Mouse (Mus musculus): Measurements from ENCODE around the gene Cic.

Cic gene

GRCm38 (mm10) chr7:25282731-25283211 lies 15.3 kb downstream of the Cic start:
- peak; percentile 71 for DNase-seq (ENCODE audit: low spot score)

- DNase-seq (ENCODE audit: low spot score), result no peak
Observed at GRCm38 (mm10) chr7:25283637-25284036, 16.1 kb downstream of the Cic start.

GRCm38 (mm10) chr7:25284171-25284570 lies 16.7 kb downstream of the Cic start:
- DNase-seq (ENCODE audit: low spot score), result no peak

- DNase-seq (ENCODE audit: low spot score), result no peak
Observed at GRCm38 (mm10) chr7:25284766-25285165, 17.3 kb downstream of the Cic start.

- DNase-seq (ENCODE audit: low spot score), result no peak
Observed at GRCm38 (mm10) chr7:25285511-25286238, 18.2 kb downstream of the Cic start.

- no peak for DNase-seq (ENCODE audit: low spot score)
Observed at GRCm38 (mm10) chr7:25286989-25287388, 19.5 kb downstream of the Cic start.

GRCm38 (mm10) chr7:25288011-25288410 lies 20.5 kb downstream of the Cic start:
- no peak for DNase-seq (ENCODE audit: low spot score)

GRCm38 (mm10) chr7:25288721-25289120 lies 21.2 kb downstream of the Cic start:
- no peak for DNase-seq (ENCODE audit: low spot score)

- no peak for DNase-seq (ENCODE audit: low spot score)
Observed at GRCm38 (mm10) chr7:25289925-25290324, 22.4 kb downstream of the Cic start.

GRCm38 (mm10) chr7:25290463-25290862 lies 23.0 kb downstream of the Cic start:
- DNase-seq (ENCODE audit: low spot score), result no peak

GRCm38 (mm10) chr7:25290911-25291310 lies 23.4 kb downstream of the Cic start:
- DNase-seq (ENCODE audit: low spot score), result no peak

GRCm38 (mm10) chr7:25292107-25292506 lies 24.6 kb downstream of the Cic start:
- no peak for DNase-seq (ENCODE audit: low spot score)

- no peak for DNase-seq (ENCODE audit: low spot score)
Observed at GRCm38 (mm10) chr7:25293191-25293739, 25.8 kb downstream of the Cic start.

- no peak for DNase-seq (ENCODE audit: low spot score)
Observed at GRCm38 (mm10) chr7:25294495-25294894, 27.0 kb downstream of the Cic start.

GRCm38 (mm10) chr7:25294960-25295722 lies 27.6 kb downstream of the Cic start:
- no peak for DNase-seq (ENCODE audit: low spot score)

GRCm38 (mm10) chr7:25296945-25297453 lies 29.5 kb downstream of the Cic start:
- no peak for DNase-seq (ENCODE audit: low spot score)

GRCm38 (mm10) chr7:25297454-25298325 lies 30.2 kb downstream of the Cic start, which contains the start of gene Pafah1b3:
Gene Pafah1b3 (minus strand): TSS chr7:25297986.
- peak; percentile 95 for DNase-seq (ENCODE audit: low spot score)

- DNase-seq (ENCODE audit: low spot score), result peak; percentile 50
Observed at GRCm38 (mm10) chr7:25301063-25301462, 33.6 kb downstream of the Cic start, which contains the start of gene Prr19. Gene Prr19 (plus strand): TSS chr7:25301411.

GRCm38 (mm10) chr7:25303003-25303684 lies 35.6 kb downstream of the Cic start:
- no peak for DNase-seq (ENCODE audit: low spot score)

- no peak for DNase-seq (ENCODE audit: low spot score)
Observed at GRCm38 (mm10) chr7:25303685-25304006, 36.1 kb downstream of the Cic start.

GRCm38 (mm10) chr7:25305481-25305880 lies 38.0 kb downstream of the Cic start:
- DNase-seq (ENCODE audit: low spot score), result no peak

All from yolk sac, embryonic 10.5 days (tissue).